Comparison of ENCODE assay signal across 31 mouse cellular contexts in genomic region chr5:123170365-123170764, GRCm38 (mm10). TPM values are rescaled to one million over a fixed set of nuclear protein-coding genes. Genes with fewer than 3 reads are reported as not detected.
DNase-seq lines count a peak whose midpoint lies in the region; ATAC-seq and TF ChIP-seq lines count a peak whose summit lies in the region.
"Had no signal": no experiment of that assay in that cellular context is flagged by ENCODE, and none has a peak within 500 bp of the region (broad histone marks: within the 10 kb centered on the region; RNA-seq: fewer than 3 reads in every experiment).

No protein-coding gene starts in this region.

- no peak overlapping the region for H3K4me2 ChIP-seq in embryonic facial prominence, embryonic 12.5 days (replicated peaks)
- no peak overlapping the region for H3K4me2 ChIP-seq in midbrain, embryonic 12.5 days (replicated peaks)
- H3K4me2 ChIP-seq in midbrain, embryonic 11.5 days: no peak overlapping the region
- H3K4me2 ChIP-seq: hindbrain, embryonic 13.5 days had no signal

- DNase-seq in embryonic facial prominence, embryonic 10.5 days (ENCODE audit: low spot score): no peak
- DNase-seq in midbrain, embryonic 11.5 days (ENCODE audit: low spot score, missing footprints): no peak
- DNase-seq in fibroblast of lung, adult 2 months (ENCODE audit: low read depth): peak; percentile 31
- DNase-seq in adrenal gland, adult 8-10 months: no peak
- DNase-seq in heart, postnatal 4 days: no peak
- DNase-seq: adrenal gland, postnatal 10 days; cerebellum, adult 2 months; cerebellum, postnatal 36 days; forebrain, postnatal 0 days; gastrocnemius, postnatal 25 days; heart, adult 2 months; kidney, adult 9 months; kidney, postnatal 4 days; liver; right cerebral cortex, adult 18-20 months; right cerebral cortex, postnatal 4 days; thymus, postnatal 14 days had no signal

- no peak; the same call in 1 of the 2 replicates for ATAC-seq in embryonic facial prominence, embryonic 12.5 days (ENCODE audit: insufficient number of reproducible peaks, insufficient read depth, low FRiP score, low TSS enrichment)
- ATAC-seq in midbrain, embryonic 12.5 days (ENCODE audit: low FRiP score, low read depth): no peak
- ATAC-seq in midbrain, embryonic 11.5 days (ENCODE audit: low FRiP score): no peak
- ATAC-seq: activated CD4-positive, CD25-positive, alpha-beta regulatory T cell, adult 4 months; forebrain, postnatal 0 days; inflammation-experienced regulatory T-cells, adult 6 months; lung, postnatal 0 days had no signal

- H3K27ac ChIP-seq in embryonic facial prominence, embryonic 12.5 days: peak overlapping the region; percentile 24; the same call in 1 of the 2 replicates
- no peak overlapping the region for H3K27ac ChIP-seq in embryonic facial prominence, embryonic 10.5 days (replicated peaks)
- H3K27ac ChIP-seq in midbrain, embryonic 12.5 days (replicated peaks): 0 out of 2 replicates have a peak overlapping the region, but pooled peaks have one; percentile 15
- no peak overlapping the region for H3K27ac ChIP-seq in midbrain, embryonic 11.5 days (ENCODE audit: low read depth, low read length)
- H3K27ac ChIP-seq in olfactory bulb, adult 2 months (ENCODE audit: insufficient read depth, low read depth, low read length): peak overlapping the region; percentile 9; the same call in 1 of the 2 replicates
- H3K27ac ChIP-seq: heart, adult 2 months; hindbrain, embryonic 13.5 days; macrophage had no signal

- peaks cover 19% of the 10 kb centered on the region for H3K4me1 ChIP-seq in embryonic facial prominence, embryonic 12.5 days
- peaks cover 29% of the 10 kb centered on the region for H3K4me1 ChIP-seq in embryonic facial prominence, embryonic 10.5 days
- 0 out of 2 replicates have a peak, but pooled peaks cover 4% of the 10 kb centered on the region for H3K4me1 ChIP-seq in midbrain, embryonic 12.5 days
- 0 out of 2 replicates have a peak, but pooled peaks cover 3% of the 10 kb centered on the region for H3K4me1 ChIP-seq in midbrain, embryonic 11.5 days (ENCODE audit: control insufficient read depth, insufficient read depth, low read length)
- H3K4me1 ChIP-seq in olfactory bulb, adult 2 months (ENCODE audit: control insufficient read depth, insufficient read depth, low read length): peaks cover 16% of the 10 kb centered on the region

- H3K36me3 ChIP-seq in embryonic facial prominence, embryonic 12.5 days: peaks cover 20% of the 10 kb centered on the region
- H3K36me3 ChIP-seq in embryonic facial prominence, embryonic 10.5 days (replicated peaks): peaks cover 26% of the 10 kb centered on the region
- H3K36me3 ChIP-seq in midbrain, embryonic 12.5 days: peaks cover 16% of the 10 kb centered on the region
- peaks cover 12% of the 10 kb centered on the region for H3K36me3 ChIP-seq in midbrain, embryonic 11.5 days (ENCODE audit: control insufficient read depth, insufficient read depth, low read length)

- no peak for TF ChIP-seq POLR2A in olfactory bulb, adult 2 months (IDR thresholded peaks at IDR 0.05; ENCODE audit: insufficient read depth, low read depth, low read length)

- no peak overlapping the region for H3K4me3 ChIP-seq in embryonic facial prominence, embryonic 12.5 days
- no peak overlapping the region for H3K4me3 ChIP-seq in embryonic facial prominence, embryonic 10.5 days
- no peak overlapping the region for H3K4me3 ChIP-seq in midbrain, embryonic 12.5 days
- H3K4me3 ChIP-seq in midbrain, embryonic 11.5 days (ENCODE audit: low read depth, low read length): no peak overlapping the region
- H3K4me3 ChIP-seq in olfactory bulb, adult 2 months (ENCODE audit: insufficient read depth, low read depth, low read length): no peak overlapping the region
- H3K4me3 ChIP-seq: heart, adult 2 months; hindbrain, embryonic 13.5 days had no signal

- WGBS in embryonic facial prominence, embryonic 12.5 days: 54% methylated on average over 9 of the region's 9 CpGs
- whole genome bisulfite sequencing in embryonic facial prominence, embryonic 10.5 days: 73% methylated on average over 9 of the region's 9 CpGs
- WGBS in midbrain, embryonic 12.5 days: 78% methylated on average over 9 of the region's 9 CpGs
- WGBS in midbrain, embryonic 11.5 days: 81% methylated on average over 9 of the region's 9 CpGs
- 32% methylated on average over 9 of the region's 9 CpGs for WGBS in olfactory bulb, adult 2 months

- no peaks in the 10 kb centered on the region for H3K9me3 ChIP-seq in embryonic facial prominence, embryonic 12.5 days
- H3K9me3 ChIP-seq in embryonic facial prominence, embryonic 10.5 days: no peaks in the 10 kb centered on the region
- no peaks in the 10 kb centered on the region for H3K9me3 ChIP-seq in midbrain, embryonic 12.5 days
- H3K9me3 ChIP-seq in midbrain, embryonic 11.5 days (ENCODE audit: control insufficient read depth, low read length): no peaks in the 10 kb centered on the region
- H3K9me3 ChIP-seq: hindbrain, embryonic 13.5 days had no signal

- TF ChIP-seq CTCF in olfactory bulb, adult 2 months (IDR thresholded peaks at IDR 0.05; ENCODE audit: insufficient read depth, low read depth, low read length): no peak

- no peaks in the 10 kb centered on the region for H3K27me3 ChIP-seq in embryonic facial prominence, embryonic 12.5 days
- no peaks in the 10 kb centered on the region for H3K27me3 ChIP-seq in embryonic facial prominence, embryonic 10.5 days (replicated peaks; ENCODE audit: low read depth, poor library complexity, severe bottlenecking)
- H3K27me3 ChIP-seq in midbrain, embryonic 12.5 days: 0 out of 2 replicates have a peak, but pooled peaks cover 6% of the 10 kb centered on the region
- no peaks in the 10 kb centered on the region for H3K27me3 ChIP-seq in midbrain, embryonic 11.5 days (ENCODE audit: control insufficient read depth, insufficient read depth, low read length)
- H3K27me3 ChIP-seq: hindbrain, embryonic 13.5 days had no signal

- H3K9ac ChIP-seq in embryonic facial prominence, embryonic 12.5 days: no peak overlapping the region
- no peak overlapping the region for H3K9ac ChIP-seq in midbrain, embryonic 12.5 days (replicated peaks)
- H3K9ac ChIP-seq in midbrain, embryonic 11.5 days (ENCODE audit: low read length): no peak overlapping the region
- H3K9ac ChIP-seq: forebrain, postnatal 0 days had no signal

RNA-seq across cellular contexts. Expression of gene Psmd9, which starts 1.2 kb away (rescaled TPM):
- polyA plus RNA-seq in embryonic facial prominence, embryonic 12.5 days (2016; fragmentation: Nextera tagmentation; extraction: Ambion mirVana): 89.0 and 95.5 TPM in 2 replicates
- 79.1 and 89.3 TPM in 2 replicates for polyA plus RNA-seq in embryonic facial prominence, embryonic 10.5 days (2016; fragmentation: Nextera tagmentation; extraction: Ambion mirVana)
- polyA plus RNA-seq in midbrain, embryonic 12.5 days (2016; fragmentation: Nextera tagmentation; extraction: Ambion mirVana): 64.5 and 75.4 TPM in 2 replicates
- 59.6 and 60.7 TPM in 2 replicates for polyA plus RNA-seq in midbrain, embryonic 11.5 days (2014; fragmentation: Nextera tagmentation; extraction: Ambion mirVana)
- not detected in 2 replicates for polyA plus RNA-seq in olfactory bulb, adult 2 months (2012; ENCODE audit: insufficient read depth, insufficient read length, low replicate concordance, missing spikeins)
- total RNA-seq in adrenal gland, adult 8-10 months (2022): 10 to 100 TPM; 23.3 to 33.3 (median 28.0) TPM
- total RNA-seq in heart, postnatal 4 days (2021): 10 to 100 TPM; 22.8 to 24.8 TPM

RNA-seq across cellular contexts. Expression of gene Hpd, which starts 12.2 kb away (rescaled TPM):
- not detected in 2 replicates for polyA plus RNA-seq in embryonic facial prominence, embryonic 12.5 days (2016; fragmentation: Nextera tagmentation; extraction: Ambion mirVana)
- polyA plus RNA-seq in embryonic facial prominence, embryonic 10.5 days (2016; fragmentation: Nextera tagmentation; extraction: Ambion mirVana): not detected in 2 replicates
- polyA plus RNA-seq in midbrain, embryonic 12.5 days (2016; fragmentation: Nextera tagmentation; extraction: Ambion mirVana): not detected in 2 replicates
- not detected in 2 replicates for polyA plus RNA-seq in midbrain, embryonic 11.5 days (2014; fragmentation: Nextera tagmentation; extraction: Ambion mirVana)
- polyA plus RNA-seq in olfactory bulb, adult 2 months (2012; ENCODE audit: insufficient read depth, insufficient read length, low replicate concordance, missing spikeins): not detected in 2 replicates
- 1 to 10 TPM in 3 of 4 experiments, not detected in 1; 1.2 to 1.5 (median 1.3) TPM for total RNA-seq in adrenal gland, adult 8-10 months (2022)
- total RNA-seq in heart, postnatal 4 days (2021): not detected
- total RNA-seq: forebrain, postnatal 0 days; gastrocnemius, postnatal 25 days; heart, adult 2 months; heart, postnatal 25 days; left cerebral cortex, postnatal 14 days; MEL had no signal
- polyA plus RNA-seq: activated CD4-positive, CD25-positive, alpha-beta regulatory T cell, adult 4 months; cerebellum, adult 2 months; forebrain, postnatal 0 days; heart, embryonic 14.5 days; hindbrain, embryonic 13.5 days; inflammation-experienced regulatory T-cells, adult 6 months; lung, postnatal 0 days; macrophage; neural tube, embryonic 14.5 days; stomach, embryonic 14.5 days had no signal

RNA-seq across cellular contexts. Expression of gene Setd1b, which starts 28.4 kb away (rescaled TPM):
- 11.7 and 12.4 TPM in 2 replicates for polyA plus RNA-seq in embryonic facial prominence, embryonic 12.5 days (2016; fragmentation: Nextera tagmentation; extraction: Ambion mirVana)
- 8.1 TPM in 2 replicates for polyA plus RNA-seq in embryonic facial prominence, embryonic 10.5 days (2016; fragmentation: Nextera tagmentation; extraction: Ambion mirVana)
- polyA plus RNA-seq in midbrain, embryonic 12.5 days (2016; fragmentation: Nextera tagmentation; extraction: Ambion mirVana): 13.1 and 13.2 TPM in 2 replicates
- polyA plus RNA-seq in midbrain, embryonic 11.5 days (2014; fragmentation: Nextera tagmentation; extraction: Ambion mirVana): 9.8 and 10.0 TPM in 2 replicates
- polyA plus RNA-seq in olfactory bulb, adult 2 months (2012; ENCODE audit: insufficient read depth, insufficient read length, low replicate concordance, missing spikeins): not detected in 2 replicates
- total RNA-seq in adrenal gland, adult 8-10 months (2022): 10 to 100 TPM; 24.2 to 40.1 (median 32.6) TPM
- total RNA-seq in heart, postnatal 4 days (2021): 10 to 100 TPM; 22.2 to 23.0 TPM

RNA-seq across cellular contexts. Expression of gene Rhof, which starts 37.9 kb away (rescaled TPM):
- polyA plus RNA-seq in embryonic facial prominence, embryonic 12.5 days (2016; fragmentation: Nextera tagmentation; extraction: Ambion mirVana): 2.9 and 3.4 TPM in 2 replicates
- 1.2 and 2.2 TPM in 2 replicates for polyA plus RNA-seq in embryonic facial prominence, embryonic 10.5 days (2016; fragmentation: Nextera tagmentation; extraction: Ambion mirVana)
- 1.9 and 2.4 TPM in 2 replicates for polyA plus RNA-seq in midbrain, embryonic 12.5 days (2016; fragmentation: Nextera tagmentation; extraction: Ambion mirVana)
- polyA plus RNA-seq in midbrain, embryonic 11.5 days (2014; fragmentation: Nextera tagmentation; extraction: Ambion mirVana): 1.6 TPM in 2 replicates
- polyA plus RNA-seq in olfactory bulb, adult 2 months (2012; ENCODE audit: insufficient read depth, insufficient read length, low replicate concordance, missing spikeins): not detected in 2 replicates
- 1 to 10 TPM; 1.3 to 4.4 (median 3.3) TPM for total RNA-seq in adrenal gland, adult 8-10 months (2022)
- under 1 TPM; 0.36 to 0.71 TPM for total RNA-seq in heart, postnatal 4 days (2021)

Comparison
In these comparisons a context has a peak if more than half of its experiments do, and no peak if none do; other contexts are left out.
1. H3K27ac ChIP-seq: peak in embryonic facial prominence, embryonic 12.5 days (single experiment), midbrain, embryonic 12.5 days (single experiment) and olfactory bulb, adult 2 months (single experiment); none in embryonic facial prominence, embryonic 10.5 days (single experiment) and midbrain, embryonic 11.5 days (single experiment).